Mouse (Mus musculus) ES-E14 (cell line): ENCODE data around the gene Aig1.

Experiments
- CHD2 ChIP-seq: IDR thresholded peaks from 2 replicates; pipeline ENCODE4 v1.6.1; 2014; ENCODE audit warnings: mild to moderate bottlenecking, low read depth, low read length, inconsistent platforms
- MAFK ChIP-seq: IDR thresholded peaks from 2 replicates; pipeline ENCODE4 v1.6.1; 2014; ENCODE audit warnings: mild to moderate bottlenecking, low read depth, low read length, inconsistent platforms; ENCODE audit not compliant: insufficient read depth
- ZNF384 ChIP-seq: IDR thresholded peaks from 2 replicates; pipeline ENCODE4 v1.6.1; 2012; ENCODE audit warnings: low read depth, low read length, inconsistent platforms

DNA sequence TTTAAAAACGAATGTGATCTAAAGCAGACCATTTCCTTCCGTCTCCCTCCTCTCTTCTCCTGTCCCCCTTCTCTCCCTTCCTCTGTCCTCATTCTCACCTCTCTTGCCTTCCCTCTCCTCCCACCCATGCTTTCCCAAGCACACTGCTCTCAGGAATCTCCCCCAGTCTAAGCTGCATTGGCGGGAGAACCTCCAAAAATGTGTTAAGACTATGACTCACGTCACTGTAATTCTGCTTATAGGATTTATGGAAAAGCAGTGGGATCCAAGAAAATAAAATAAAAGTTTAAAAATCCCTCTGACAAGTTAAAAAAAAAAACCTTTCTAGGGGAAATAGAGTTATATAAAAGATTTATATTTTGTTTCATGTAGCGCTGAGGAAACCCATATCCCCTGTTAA lies 86.0 kb downstream of the Aig1 start:
- TF ChIP-seq ZNF384: no peak
- no peak for TF ChIP-seq CHD2
- no peak for TF ChIP-seq MAFK
